Mouse (Mus musculus) skeletal muscle tissue, adult 2 months (tissue): Measurements from ENCODE around the gene Ifne.
"Not testable (repeated sequence)": the region's sequence is repeated elsewhere in the genome, so short reads cannot be mapped to it uniquely, and the experiment has no call there.

ENCODE experiments used
- DNase-seq: peaks from one replicate; pipeline ENCODE4 v3.0.0-alpha.2; 2012; ENCODE audit warnings: low read depth, low spot score

Ifne gene

DNA sequence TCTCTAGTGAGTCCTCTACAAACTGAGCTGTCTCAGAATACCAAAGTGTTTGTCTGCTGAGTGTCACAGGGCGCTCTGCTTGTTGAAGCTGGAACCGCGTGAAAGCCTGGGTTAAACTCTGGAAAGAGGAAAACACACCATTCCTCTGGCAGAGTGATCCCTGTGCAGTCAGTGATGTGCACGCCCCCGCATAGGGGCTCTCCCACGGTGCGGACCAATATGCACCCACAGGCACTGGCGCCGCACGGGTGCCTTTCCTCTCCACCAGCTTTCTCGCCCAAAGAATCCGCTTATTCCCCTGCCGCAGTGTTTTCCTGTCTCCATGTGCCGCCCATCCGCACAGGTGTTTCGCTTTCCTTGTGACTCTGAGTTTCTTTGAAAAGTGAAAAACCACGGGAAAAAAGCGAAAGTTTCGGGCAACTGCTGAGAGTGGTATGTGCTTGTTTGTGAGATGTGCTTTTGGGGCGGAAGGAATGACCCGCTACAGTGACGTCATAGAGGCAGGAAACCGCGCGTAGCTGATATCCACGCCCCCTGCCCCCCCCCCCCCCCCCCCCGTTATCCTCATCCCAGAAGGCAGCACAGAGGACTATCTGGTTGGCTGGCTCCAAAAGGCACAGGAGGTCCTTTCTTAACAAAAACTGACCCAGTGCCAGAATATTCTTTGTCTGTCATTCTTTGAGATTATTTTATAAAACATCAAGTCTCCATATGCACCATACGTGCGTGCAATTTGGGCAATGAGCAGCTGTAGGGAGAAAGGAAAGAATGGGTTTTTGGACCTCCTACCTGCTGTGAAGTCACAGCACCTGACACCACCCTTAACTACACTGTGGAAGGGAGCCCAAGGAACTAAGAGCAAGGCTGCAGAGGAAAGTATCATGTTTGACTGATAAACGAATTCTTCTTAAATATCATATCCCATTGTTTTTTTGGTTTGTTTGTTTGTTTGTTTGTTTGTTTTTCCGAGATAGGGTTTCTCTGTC lies 11.8 kb downstream of the Ifne start:
- no peak for DNase-seq

DNA sequence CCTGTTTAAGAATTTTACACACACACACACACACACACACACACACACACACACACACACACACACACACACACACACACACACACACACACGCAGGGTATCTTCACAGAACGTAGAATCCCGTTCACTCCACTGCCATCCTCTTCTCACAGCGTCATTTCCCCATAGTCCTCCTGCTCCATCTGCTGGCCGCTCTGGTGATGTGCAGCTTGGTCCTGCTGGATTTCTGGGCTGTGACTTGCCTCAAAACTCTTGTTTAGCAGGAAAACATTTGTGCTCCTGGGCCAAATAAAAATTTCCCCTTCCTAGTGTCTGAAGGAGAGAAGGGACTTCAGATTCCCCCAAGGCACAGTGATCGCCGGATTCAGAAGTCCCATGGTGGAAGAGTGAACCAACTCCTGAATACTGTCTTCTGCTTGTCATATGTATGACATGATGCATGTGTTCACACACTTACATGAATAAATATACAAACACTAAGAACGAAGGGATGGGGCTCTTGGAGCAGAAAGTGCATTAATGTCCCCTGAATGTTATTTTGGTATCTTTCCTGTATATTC lies 12.6 kb downstream of the Ifne start:
- peak; percentile 34 for DNase-seq

DNA sequence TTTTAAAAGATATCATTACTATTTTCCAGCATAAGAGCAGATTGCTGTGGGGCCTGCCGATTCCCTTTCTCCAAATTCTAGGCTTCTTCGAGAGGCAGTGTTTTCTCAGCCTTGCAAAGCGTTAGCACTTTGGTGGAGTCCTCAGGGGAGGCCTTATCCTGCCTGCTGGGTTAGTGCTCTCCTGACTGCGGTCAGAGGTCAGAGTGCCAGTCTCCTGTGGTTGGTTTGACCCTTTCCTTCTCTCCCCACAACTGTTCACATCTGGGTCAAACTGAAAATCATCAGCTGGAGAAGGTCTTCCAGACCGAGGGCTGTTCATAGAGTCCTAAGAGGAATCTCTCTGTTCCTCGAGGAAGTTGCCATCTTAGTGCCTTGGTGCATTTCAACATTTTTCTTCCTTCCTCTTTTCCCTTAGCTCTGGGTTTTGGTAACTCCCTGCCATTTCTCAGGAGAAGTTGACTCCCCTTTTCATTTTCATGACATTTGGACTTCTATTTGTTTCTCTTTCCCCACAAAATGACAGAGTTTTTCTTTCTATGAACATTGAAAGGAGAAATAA lies 14.9 kb downstream of the Ifne start:
- DNase-seq = no peak

GRCm38 (mm10) chr4:88864599-88864998 lies 15.4 kb downstream of the Ifne start:
- DNase-seq = peak; percentile 19

GRCm38 (mm10) chr4:88863309-88863708 lies 16.7 kb downstream of the Ifne start:
- no peak for DNase-seq

DNA sequence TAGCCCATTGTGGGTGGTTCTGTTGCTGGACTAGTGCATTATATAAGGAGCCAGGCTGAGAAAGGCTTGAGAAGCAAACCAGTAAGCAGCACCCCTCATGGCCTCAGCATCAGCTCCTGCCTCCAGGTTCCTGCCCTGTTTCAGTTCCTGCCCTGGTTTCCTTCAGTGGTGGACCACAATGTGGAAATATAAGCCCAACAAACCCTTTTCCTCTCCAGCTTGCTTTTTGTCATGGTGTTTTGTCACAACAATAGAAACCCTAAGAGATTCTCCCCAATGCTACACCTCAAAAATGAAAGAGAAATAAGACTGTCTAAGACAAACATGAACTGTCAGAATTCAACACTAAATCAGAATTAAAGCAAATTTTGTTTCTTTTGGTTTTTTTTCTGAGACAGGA lies 20.8 kb downstream of the Ifne start:
- no peak for DNase-seq

DNA sequence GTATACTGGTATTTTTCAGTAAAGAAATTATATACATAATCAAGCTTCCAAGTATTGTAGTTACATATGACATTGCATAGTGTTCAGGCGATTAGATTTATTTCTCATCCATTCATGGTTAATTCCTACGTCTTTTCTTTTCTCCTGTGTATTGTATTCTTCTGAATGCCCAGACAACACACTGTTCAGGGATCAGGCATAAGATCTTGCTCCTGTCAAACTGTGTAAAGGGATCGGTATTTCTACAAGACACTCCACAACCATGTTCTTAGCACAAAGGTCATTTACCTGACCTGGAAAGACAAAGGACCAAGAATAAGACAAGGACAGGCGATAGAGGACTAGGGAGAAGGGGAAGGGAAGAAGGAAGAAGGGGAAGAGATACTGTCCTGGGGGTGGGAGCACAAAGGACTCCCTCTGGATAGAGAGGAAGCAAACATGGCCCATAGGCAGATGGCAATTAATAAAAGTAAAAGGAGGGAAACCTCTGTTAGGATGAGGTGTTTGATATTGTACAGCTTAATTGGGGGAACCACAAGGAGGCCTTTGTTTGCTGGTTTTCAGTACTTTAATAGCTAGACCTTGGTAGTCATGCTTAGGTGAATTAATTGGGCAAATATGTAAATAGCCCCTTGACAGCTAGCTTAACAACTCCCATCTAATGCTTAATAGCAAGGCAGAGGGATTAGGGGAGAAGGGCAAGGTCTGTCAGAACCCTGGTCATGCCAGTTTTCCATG lies 28.8 kb downstream of the Ifne start:
- no peak for DNase-seq

DNA sequence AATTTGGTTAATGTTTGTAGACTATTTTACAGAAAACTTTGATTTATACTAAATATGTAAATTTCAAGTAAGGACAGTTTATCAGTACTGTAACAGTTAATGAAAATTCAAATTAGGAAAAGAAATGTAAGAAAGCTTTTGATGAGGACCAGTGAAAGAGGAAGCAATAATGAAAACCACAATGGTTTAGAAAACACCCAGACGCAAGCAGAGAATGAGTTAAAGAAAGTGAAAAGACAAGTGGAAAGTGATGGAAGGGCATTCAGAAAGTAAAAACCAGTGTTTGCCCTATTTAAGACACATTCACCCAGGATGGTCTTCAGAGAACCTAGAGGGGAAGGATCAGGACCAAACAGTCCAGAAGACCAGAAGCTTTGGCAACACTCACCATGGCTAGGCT lies 30.3 kb downstream of the Ifne start, which contains the start of gene Ifna1:
Ifna1 (plus strand) TSS at position 390 of the 400 bp plus-strand sequence.
- DNase-seq = no peak

DNA sequence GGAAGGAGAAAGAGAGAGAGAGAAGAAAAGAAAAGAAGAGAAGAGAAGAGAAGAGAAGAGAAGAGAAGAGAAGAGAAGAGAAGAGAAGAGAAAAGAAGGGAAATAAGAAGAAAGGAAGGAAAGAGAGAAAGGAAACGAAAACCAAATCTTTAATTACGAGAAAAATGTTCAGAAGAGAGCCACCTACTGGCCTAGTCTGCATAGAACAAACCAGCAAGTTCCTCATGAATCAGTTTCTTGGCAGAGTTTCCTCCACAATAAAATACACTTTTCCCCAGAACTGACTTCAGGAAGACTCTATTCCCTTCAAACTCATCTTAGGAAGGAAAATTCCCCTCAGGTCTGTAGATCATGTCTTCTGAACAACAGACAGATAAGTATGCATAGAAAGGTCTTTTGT lies 34.7 kb downstream of the Ifne start:
- no peak for DNase-seq

- no peak for DNase-seq
These were observed 38.5 kb downstream of the Ifne start, which contains the start of gene Ifna4 for GRCm38 (mm10) chr4:88841438-88841911. Ifna4 (plus strand) TSS chr4:88841861.

DNA sequence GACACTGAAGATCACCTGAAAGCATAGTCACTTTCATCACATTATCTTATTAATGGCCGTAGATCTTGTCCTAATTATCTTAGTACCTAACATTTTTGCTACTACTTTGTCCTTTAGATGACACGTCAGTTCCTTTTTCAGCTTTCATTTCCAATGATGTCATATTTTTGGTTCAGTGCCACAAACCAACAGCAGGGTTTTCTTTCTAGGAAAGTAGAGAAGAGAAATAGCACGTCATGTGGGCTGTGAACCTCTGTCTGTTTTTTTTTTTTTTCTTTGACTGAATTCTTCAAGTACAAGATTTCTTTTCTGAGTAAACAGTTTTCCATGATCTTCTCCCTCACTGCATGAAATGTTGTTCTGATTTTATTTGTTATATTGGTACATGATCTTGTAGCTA lies 39.9 kb downstream of the Ifne start:
- DNase-seq = no peak

- DNase-seq = no peak
These were observed 41.2 kb downstream of the Ifne start for GRCm38 (mm10) chr4:88838828-88839227.

DNA sequence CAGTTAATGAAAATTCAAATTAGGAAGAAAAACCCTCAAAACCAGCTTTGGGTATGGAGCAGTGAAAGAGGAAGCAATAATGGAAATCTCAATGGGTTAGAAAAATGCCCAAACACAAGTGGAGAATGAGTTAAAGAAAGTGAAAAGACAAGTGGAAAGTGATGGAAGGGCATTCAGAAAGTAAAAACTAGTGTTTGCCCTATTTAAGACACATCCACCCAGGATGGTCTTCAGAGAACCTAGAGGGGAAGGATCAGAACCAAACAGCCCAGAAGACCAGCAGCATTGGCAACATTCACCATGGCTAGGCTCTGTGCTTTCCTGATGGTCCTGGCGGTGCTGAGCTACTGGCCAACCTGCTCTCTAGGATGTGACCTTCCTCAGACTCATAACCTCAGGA lies 44.8 kb downstream of the Ifne start, which contains the start of gene Ifna5:
Ifna5 (plus strand) TSS at position 301 of the 400 bp plus-strand sequence.
- not testable (repeated sequence) for DNase-seq

DNA sequence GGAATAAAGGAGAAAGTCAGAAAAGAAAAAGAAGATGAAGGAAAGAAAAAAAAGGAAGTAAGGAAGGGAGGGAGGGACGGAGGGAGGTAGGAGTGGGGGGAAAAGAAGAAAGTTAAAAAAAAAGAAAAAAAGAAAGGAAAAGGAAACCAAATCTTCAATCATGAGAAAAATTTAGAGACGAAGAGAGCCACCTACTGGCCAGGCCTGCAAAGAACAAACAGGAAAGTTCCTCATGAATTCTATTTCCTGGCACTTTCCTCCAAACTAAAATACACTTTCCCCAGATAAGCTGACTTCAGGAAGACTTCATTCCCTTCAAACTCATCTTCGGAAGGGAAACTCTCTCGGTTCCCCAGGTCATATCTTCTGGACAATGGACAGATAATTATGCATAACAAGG lies 49.5 kb downstream of the Ifne start:
- DNase-seq = no peak
